In genomic region chr3:132345856-132346255, GRCm38 (mm10) we compare ENCODE assay signal across 27 mouse cellular contexts.
"Had no signal": no experiment of that assay in that cellular context is flagged by ENCODE, and none has a peak within 500 bp of the region (broad histone marks: within the 10 kb centered on the region; RNA-seq: fewer than 3 reads in every experiment).

No protein-coding gene starts in this region.

- H3K9me3 ChIP-seq: heart, embryonic 10.5 days; heart, embryonic 12.5 days; hindbrain, embryonic 10.5 days; hindbrain, embryonic 12.5 days; intestine, embryonic 15.5 days; limb, embryonic 12.5 days; limb, embryonic 15.5 days; liver, embryonic 12.5 days had no signal

- H3K4me1 ChIP-seq: heart, embryonic 10.5 days; heart, embryonic 12.5 days; hindbrain, embryonic 10.5 days; hindbrain, embryonic 12.5 days; intestine, embryonic 15.5 days; liver, embryonic 12.5 days had no signal

- H3K27ac ChIP-seq: gastrocnemius, adult 2 months; heart, embryonic 10.5 days; hindbrain, embryonic 10.5 days; hindbrain, embryonic 12.5 days; hindbrain, embryonic 14.5 days; intestine, embryonic 15.5 days; layer of hippocampus, adult 2 months; limb, embryonic 12.5 days; limb, embryonic 15.5 days; liver, embryonic 12.5 days; liver, embryonic 14.5 days had no signal

- H3K36me3 ChIP-seq: heart, embryonic 10.5 days; heart, embryonic 12.5 days; hindbrain, embryonic 10.5 days; hindbrain, embryonic 12.5 days; intestine, embryonic 15.5 days; limb, embryonic 12.5 days; limb, embryonic 15.5 days; liver, embryonic 12.5 days had no signal

- ATAC-seq: hindbrain, embryonic 16.5 days; inflammation-experienced regulatory T-cells, adult 6 months; intestine, embryonic 15.5 days; intestine, postnatal 0 days; liver, embryonic 12.5 days had no signal

- DNase-seq: gastrocnemius, adult 2 months; gastrocnemius, postnatal 10 days; gastrocnemius, postnatal 25 days; heart, adult 18-20 months; heart, postnatal 10 days; heart, postnatal 4 days; kidney, adult 18-20 months; kidney, adult 8-10 months; kidney, postnatal 10 days; kidney, postnatal 25 days; kidney, postnatal 4 days; layer of hippocampus, postnatal 36 days; left cerebral cortex, postnatal 4 days had no signal

- H3K4me2 ChIP-seq: heart, embryonic 12.5 days; hindbrain, embryonic 12.5 days; hindbrain, embryonic 14.5 days; intestine, embryonic 15.5 days; limb, embryonic 12.5 days; limb, embryonic 15.5 days; liver, embryonic 12.5 days had no signal

- H3K4me3 ChIP-seq: gastrocnemius, adult 2 months; heart, embryonic 10.5 days; heart, embryonic 12.5 days; hindbrain, embryonic 10.5 days; hindbrain, embryonic 12.5 days; intestine, embryonic 15.5 days; layer of hippocampus, adult 2 months; limb, embryonic 12.5 days; limb, embryonic 15.5 days; liver, embryonic 12.5 days had no signal

- H3K27me3 ChIP-seq: heart, embryonic 12.5 days; hindbrain, embryonic 12.5 days; intestine, embryonic 15.5 days; limb, embryonic 12.5 days; limb, embryonic 15.5 days; liver, embryonic 12.5 days had no signal

- H3K9ac ChIP-seq: heart, embryonic 12.5 days; hindbrain, embryonic 12.5 days; hindbrain, embryonic 14.5 days; intestine, embryonic 15.5 days; limb, embryonic 12.5 days; limb, embryonic 15.5 days; liver, embryonic 12.5 days; liver, embryonic 14.5 days had no signal
